ENCODE assay signal across 17 mouse cellular contexts in genomic region chr16:93934588-93934987, GRCm38 (mm10). TPM values are rescaled to one million over a fixed set of nuclear protein-coding genes. Genes with fewer than 3 reads are reported as not detected.
DNase-seq lines count a peak whose midpoint lies in the region; ATAC-seq and TF ChIP-seq lines count a peak whose summit lies in the region.
"Had no signal": no experiment of that assay in that cellular context is flagged by ENCODE, and none has a peak within 500 bp of the region (broad histone marks: within the 10 kb centered on the region; RNA-seq: fewer than 3 reads in every experiment).

No protein-coding gene starts in this region.

- peak overlapping the region; percentile 44 for H3K4me2 ChIP-seq in heart, embryonic 12.5 days
- peak overlapping the region; percentile 9; the same call in 1 of the 2 replicates for H3K4me2 ChIP-seq in lung, embryonic 15.5 days
- peak overlapping the region; percentile 15; the same call in 1 of the 2 replicates for H3K4me2 ChIP-seq in liver, embryonic 13.5 days
- H3K4me2 ChIP-seq: forebrain, embryonic 15.5 days; limb, embryonic 13.5 days had no signal

- intact Hi-C loops in heart, postnatal 36 days (cut with DNase I), result loop anchor here (10.0 kb wide), 1 partner anchor 400 kb away; no protein-coding TSS in a partner anchor

- no peak for DNase-seq in heart, postnatal 36 days
- DNase-seq in lung, adult 18-20 months, result no peak
- DNase-seq in liver, embryonic 13.5 days, result no peak
- DNase-seq in gastrocnemius, adult 18-20 months (ENCODE audit: low spot score), result no peak
- no peak for DNase-seq in lung, postnatal 25 days (ENCODE audit: low spot score)
- DNase-seq: cerebellum, adult 9-10 months; right cerebral cortex, adult 18-20 months had no signal

- TF ChIP-seq POLR2A in ES-Bruce4 (IDR thresholded peaks at IDR 0.05; ENCODE audit: insufficient read depth, low read length), result no peak

- no peak overlapping the region for H3K27ac ChIP-seq in heart, embryonic 12.5 days (ENCODE audit: poor library complexity, severe bottlenecking)
- no peak overlapping the region for H3K27ac ChIP-seq in lung, embryonic 15.5 days
- no peak overlapping the region for H3K27ac ChIP-seq in ES-Bruce4 (ENCODE audit: insufficient read depth, low read length)
- H3K27ac ChIP-seq in liver, embryonic 13.5 days, result no peak overlapping the region
- H3K27ac ChIP-seq: forebrain, embryonic 15.5 days; hindbrain, postnatal 0 days; kidney, postnatal 0 days; limb, embryonic 13.5 days had no signal

- H3K36me3 ChIP-seq in heart, embryonic 12.5 days, result no peaks in the 10 kb centered on the region
- H3K36me3 ChIP-seq in lung, embryonic 15.5 days, result no peaks in the 10 kb centered on the region
- no peaks in the 10 kb centered on the region for H3K36me3 ChIP-seq in ES-Bruce4 (ENCODE audit: control insufficient read depth, insufficient read depth, low read length, poor library complexity, severe bottlenecking)
- H3K36me3 ChIP-seq in liver, embryonic 13.5 days, result no peaks in the 10 kb centered on the region
- H3K36me3 ChIP-seq: forebrain, embryonic 15.5 days; G1E; limb, embryonic 13.5 days had no signal

- peaks cover 50% of the 10 kb centered on the region for H3K27me3 ChIP-seq in heart, embryonic 12.5 days (replicated peaks)
- H3K27me3 ChIP-seq in lung, embryonic 15.5 days, result peaks cover 35% of the 10 kb centered on the region
- H3K27me3 ChIP-seq in ES-Bruce4 (ENCODE audit: control insufficient read depth, insufficient read depth, low read length, poor library complexity, severe bottlenecking), result no peaks in the 10 kb centered on the region
- peaks cover 50% of the 10 kb centered on the region for H3K27me3 ChIP-seq in liver, embryonic 13.5 days

- no peak for TF ChIP-seq EP300 in ES-Bruce4 (IDR thresholded peaks at IDR 0.05; ENCODE audit: insufficient read depth, low read depth, low read length)

- no peak for TF ChIP-seq CTCF in ES-Bruce4 (IDR thresholded peaks at IDR 0.05; ENCODE audit: low read depth, low read length)

- H3K4me3 ChIP-seq in heart, embryonic 12.5 days, result no peak overlapping the region
- H3K4me3 ChIP-seq in lung, embryonic 15.5 days, result no peak overlapping the region
- peak overlapping the region; percentile 17 for H3K4me3 ChIP-seq in ES-Bruce4 (ENCODE audit: low read depth, low read length)
- no peak overlapping the region for H3K4me3 ChIP-seq in liver, embryonic 13.5 days (replicated peaks)
- H3K4me3 ChIP-seq: forebrain, embryonic 15.5 days; limb, embryonic 13.5 days; megakaryocyte, embryonic 14.5 days had no signal

- H3K9ac ChIP-seq in heart, embryonic 12.5 days, result no peak overlapping the region
- no peak overlapping the region for H3K9ac ChIP-seq in lung, embryonic 15.5 days
- no peak overlapping the region for H3K9ac ChIP-seq in ES-Bruce4 (ENCODE audit: low read depth, poor library complexity, severe bottlenecking)
- no peak overlapping the region for H3K9ac ChIP-seq in liver, embryonic 13.5 days
- H3K9ac ChIP-seq: forebrain, embryonic 15.5 days; limb, embryonic 13.5 days had no signal

- no peaks in the 10 kb centered on the region for H3K9me3 ChIP-seq in heart, embryonic 12.5 days (replicated peaks)
- no peaks in the 10 kb centered on the region for H3K9me3 ChIP-seq in lung, embryonic 15.5 days
- no peaks in the 10 kb centered on the region for H3K9me3 ChIP-seq in ES-Bruce4 (replicated peaks; ENCODE audit: control insufficient read depth, insufficient read depth, low read length, poor library complexity, severe bottlenecking)
- no peaks in the 10 kb centered on the region for H3K9me3 ChIP-seq in liver, embryonic 13.5 days (replicated peaks)
- H3K9me3 ChIP-seq: forebrain, embryonic 15.5 days; G1E; limb, embryonic 13.5 days; megakaryocyte, embryonic 14.5 days had no signal

- WGBS in heart, embryonic 12.5 days, result 21% methylated on average over 13 of the region's 13 CpGs
- 19% methylated on average over 13 of the region's 13 CpGs for WGBS in lung, embryonic 15.5 days
- WGBS in liver, embryonic 13.5 days (ENCODE audit: insufficient replicate concordance), result 26% methylated on average over 13 of the region's 13 CpGs

- no peaks in the 10 kb centered on the region for H3K4me1 ChIP-seq in heart, embryonic 12.5 days (replicated peaks)
- no peaks in the 10 kb centered on the region for H3K4me1 ChIP-seq in lung, embryonic 15.5 days
- no peaks in the 10 kb centered on the region for H3K4me1 ChIP-seq in ES-Bruce4 (ENCODE audit: control insufficient read depth, insufficient read depth, low read length)
- H3K4me1 ChIP-seq in liver, embryonic 13.5 days (replicated peaks), result peaks cover 15% of the 10 kb centered on the region
- H3K4me1 ChIP-seq: forebrain, embryonic 15.5 days; megakaryocyte, embryonic 14.5 days had no signal

- ATAC-seq in heart, embryonic 12.5 days (ENCODE audit: insufficient number of reproducible peaks, low FRiP score), result no peak
- no peak for ATAC-seq in lung, embryonic 15.5 days (ENCODE audit: borderline replicate concordance, extremely low read depth, low FRiP score, low TSS enrichment)
- ATAC-seq in liver, embryonic 13.5 days (ENCODE audit: low read depth), result no peak
- ATAC-seq: forebrain, embryonic 15.5 days; hindbrain, postnatal 0 days; lung, postnatal 0 days had no signal

RNA-seq across cellular contexts. Expression of gene Chaf1b, which starts 50.9 kb away (rescaled TPM):
- polyA plus RNA-seq in heart, embryonic 12.5 days (2016; fragmentation: Nextera tagmentation; extraction: Ambion mirVana), result 49.0 and 56.3 TPM in 2 replicates
- 1 to 10 TPM in 1 of 2 experiments, under 1 TPM in 1; 0.92 to 1.4 TPM for total RNA-seq in heart, postnatal 36 days (2021)
- polyA plus RNA-seq in lung, embryonic 15.5 days (2015; fragmentation: Nextera tagmentation; extraction: Ambion mirVana), result 80.1 and 81.8 TPM in 2 replicates
- 63.0 and 63.8 TPM in 2 replicates for polyA plus RNA-seq in ES-Bruce4 (2011; ENCODE audit: insufficient read depth, insufficient read length, low read depth, missing spikeins)
- polyA plus RNA-seq in liver, embryonic 13.5 days (2015; fragmentation: Nextera tagmentation; extraction: Ambion mirVana), result 58.1 and 65.6 TPM in 2 replicates
- under 1 TPM in 1 of 2 experiments, not detected in 1; 0.12 TPM for total RNA-seq in gastrocnemius, adult 18-20 months (2021)
